Mouse (Mus musculus) liver, embryonic 16.5 days (tissue): Measurements from ENCODE around the gene Eif4h. TPM values are rescaled to one million over a fixed set of nuclear protein-coding genes. Genes with fewer than 3 reads are reported as not detected.

Experiments
- ATAC-seq: fragments of 200-750 bp; cut with Nextera tagmentation; 2 replicates; pipeline ENCODE4 v1.8.0; 2017; ENCODE audit warnings: low read depth, mild to moderate bottlenecking, moderate number of reproducible peaks, moderate library complexity
- H3K27ac ChIP-seq: fragments of 300-500 bp; sonication (generic); 2 replicates; pipeline ENCODE4 v1.5.1; 2014; ENCODE audit warnings: mild to moderate bottlenecking, low read length
- H3K27me3 ChIP-seq: fragments of 300-500 bp; sonication (generic); 2 replicates; pipeline ENCODE4 v1.6.1; 2014; ENCODE audit warnings: low read depth, low read length, mixed read lengths; ENCODE audit not compliant: control insufficient read depth, insufficient read depth
- H3K36me3 ChIP-seq: fragments of 300-500 bp; sonication (generic); 2 replicates; pipeline ENCODE4 v1.6.1; 2014; ENCODE audit warnings: mild to moderate bottlenecking; ENCODE audit not compliant: control insufficient read depth, insufficient read depth
- H3K4me1 ChIP-seq: fragments of 300-500 bp; sonication (generic); 2 replicates; pipeline ENCODE4 v1.6.1; 2014; ENCODE audit warnings: low read depth, low read length, mixed read lengths; ENCODE audit not compliant: control insufficient read depth
- H3K4me2 ChIP-seq: fragments of 300-500 bp; sonication (generic); 2 replicates; pipeline ENCODE4 v1.6.1; 2014; ENCODE audit warnings: low read depth, low read length, mixed read lengths
- H3K4me3 ChIP-seq: fragments of 300-500 bp; sonication (generic); 2 replicates; pipeline ENCODE4 v1.5.1; 2014; ENCODE audit warnings: low read depth, mild to moderate bottlenecking, low read length
- H3K9ac ChIP-seq: fragments of 300-500 bp; sonication (generic); 2 replicates; pipeline ENCODE4 v1.6.1; 2014; ENCODE audit warnings: low read depth, low read length
- H3K9me3 ChIP-seq: fragments of 300-500 bp; sonication (generic); replicated peaks from 2 replicates; pipeline ENCODE4 v1.6.1; 2016; ENCODE audit warnings: low read length; ENCODE audit not compliant: control insufficient read depth
- WGBS: fragments of 180-500 bp; shearing (Covaris S2); extraction: QIAGEN DNeasy Blood & Tissue Kit; methylation state at CpG from one replicate; pipeline ENCODE4 v1.1.7; 2014; ENCODE audit not compliant: insufficient replicate concordance; 5-methylcytosine and 5-hydroxymethylcytosine counted together
- polyA plus RNA-seq: library from polyadenylated mRNA; unstranded; fragments of >200 nt; fragmentation: Nextera tagmentation; extraction: Ambion mirVana; gene quantifications from 2 replicates; pipeline ENCODE4 v1.2.1, GENCODE M21; 2015

Gene Eif4h
- polyA plus RNA-seq, 1 experiment from 2014 or later: 167 TPM

- Histone ChIP-seq H3K4me1 (peaks cover 17% of the 10 kb centered on the region), H3K4me3 (0 out of 2 replicates have a peak overlapping the region, but pooled peaks have one; percentile 14), H3K9ac (0 out of 2 replicates have a peak overlapping the region, but pooled peaks have one; percentile 21)
These were observed 38.7 kb upstream of the Eif4h start for GRCm38 (mm10) chr5:134678031-134678430.

GRCm38 (mm10) chr5:134677491-134677890 lies 38.2 kb upstream of the Eif4h start:
- Histone ChIP-seq H3K9ac (no peak overlapping the region), H3K4me3 (no peak overlapping the region), H3K27me3 (no peaks in the 10 kb centered on the region), H3K27ac (no peak overlapping the region), H3K36me3 (no peaks in the 10 kb centered on the region), H3K4me1 (peaks cover 17% of the 10 kb centered on the region), H3K4me2 (peak overlapping the region; percentile 6; the same call in 1 of the 2 replicates), H3K9me3 (no peaks in the 10 kb centered on the region)
- no peak for ATAC-seq
- WGBS: 63% methylated on average over 5 of the region's 5 CpGs

More at GRCm38 (mm10) chr5:134678031-134678430, 38.7 kb upstream of the Eif4h start:
- H3K27ac ChIP-seq: no peak overlapping the region
- no peaks in the 10 kb centered on the region for H3K27me3 ChIP-seq
- no peak for ATAC-seq
- H3K36me3 ChIP-seq: no peaks in the 10 kb centered on the region
- 60% methylated on average over 3 of the region's 3 CpGs for WGBS
- no peaks in the 10 kb centered on the region for H3K9me3 ChIP-seq
- no peak overlapping the region for H3K4me2 ChIP-seq

GRCm38 (mm10) chr5:134675956-134676759 lies 36.9 kb upstream of the Eif4h start:
- Histone ChIP-seq H3K4me2 (peak overlapping the region; percentile 47), H3K9ac (no peak overlapping the region), H3K27me3 (no peaks in the 10 kb centered on the region), H3K4me1 (peaks cover 17% of the 10 kb centered on the region), H3K9me3 (no peaks in the 10 kb centered on the region), H3K4me3 (peak overlapping the region; percentile 30), H3K27ac (peak overlapping the region; percentile 22; the same call in 1 of the 2 replicates), H3K36me3 (no peaks in the 10 kb centered on the region)
- WGBS: 5% methylated on average over 14 of the region's 14 CpGs
- ATAC-seq: peak; percentile 63

- Histone ChIP-seq H3K4me2 (no peak overlapping the region), H3K36me3 (no peaks in the 10 kb centered on the region), H3K4me1 (peaks cover 17% of the 10 kb centered on the region), H3K27ac (no peak overlapping the region), H3K4me3 (no peak overlapping the region), H3K9me3 (no peaks in the 10 kb centered on the region), H3K27me3 (no peaks in the 10 kb centered on the region), H3K9ac (no peak overlapping the region)
- ATAC-seq: no peak
- 62% methylated on average over 5 of the region's 5 CpGs for WGBS
These were observed 35.7 kb upstream of the Eif4h start for GRCm38 (mm10) chr5:134674977-134675376.

- no peaks in the 10 kb centered on the region for H3K27me3 ChIP-seq
- H3K4me1 ChIP-seq: peaks cover 9% of the 10 kb centered on the region
- no peaks in the 10 kb centered on the region for H3K9me3 ChIP-seq
- no peaks in the 10 kb centered on the region for H3K36me3 ChIP-seq
- H3K9ac ChIP-seq: no peak overlapping the region
- no peak overlapping the region for H3K27ac ChIP-seq
- H3K4me3 ChIP-seq: no peak overlapping the region
- ATAC-seq: no peak
- 73% methylated on average over 6 of the region's 6 CpGs for WGBS
- no peak overlapping the region for H3K4me2 ChIP-seq
These were observed 33.3 kb upstream of the Eif4h start for GRCm38 (mm10) chr5:134672611-134673010.

- Histone ChIP-seq H3K9ac (no peak overlapping the region), H3K4me1 (peaks cover 9% of the 10 kb centered on the region), H3K4me3 (no peak overlapping the region), H3K36me3 (no peaks in the 10 kb centered on the region), H3K27me3 (no peaks in the 10 kb centered on the region), H3K4me2 (no peak overlapping the region), H3K27ac (no peak overlapping the region), H3K9me3 (no peaks in the 10 kb centered on the region)
- 73% methylated on average over 1 of the region's 1 CpGs for WGBS
- ATAC-seq: no peak
These were observed 32.9 kb upstream of the Eif4h start for GRCm38 (mm10) chr5:134672198-134672516.

- no peaks in the 10 kb centered on the region for H3K9me3 ChIP-seq
- no peak for ATAC-seq
- no peaks in the 10 kb centered on the region for H3K27me3 ChIP-seq
- peaks cover 7% of the 10 kb centered on the region for H3K4me1 ChIP-seq
- 71% methylated on average over 17 of the region's 17 CpGs for WGBS
- no peak overlapping the region for H3K4me2 ChIP-seq
- no peak overlapping the region for H3K27ac ChIP-seq
- no peak overlapping the region for H3K4me3 ChIP-seq
- H3K36me3 ChIP-seq: no peaks in the 10 kb centered on the region
- no peak overlapping the region for H3K9ac ChIP-seq
These were observed 32.3 kb upstream of the Eif4h start for GRCm38 (mm10) chr5:134671335-134672197.

- no peaks in the 10 kb centered on the region for H3K4me1 ChIP-seq
- no peak overlapping the region for H3K27ac ChIP-seq
- H3K9me3 ChIP-seq: no peaks in the 10 kb centered on the region
- H3K27me3 ChIP-seq: no peaks in the 10 kb centered on the region
- H3K9ac ChIP-seq: no peak overlapping the region
- ATAC-seq: no peak
- 70% methylated on average over 20 of the region's 20 CpGs for WGBS
- no peak overlapping the region for H3K4me2 ChIP-seq
- no peak overlapping the region for H3K4me3 ChIP-seq
- no peaks in the 10 kb centered on the region for H3K36me3 ChIP-seq
These were observed 29.9 kb upstream of the Eif4h start for GRCm38 (mm10) chr5:134669001-134669708.
